Mouse (Mus musculus): ENCODE measurements around the gene Nid2.
A peak's percentile ranks its signal among the peaks of the same experiment; 100 is the strongest.

Gene Nid2

DNA sequence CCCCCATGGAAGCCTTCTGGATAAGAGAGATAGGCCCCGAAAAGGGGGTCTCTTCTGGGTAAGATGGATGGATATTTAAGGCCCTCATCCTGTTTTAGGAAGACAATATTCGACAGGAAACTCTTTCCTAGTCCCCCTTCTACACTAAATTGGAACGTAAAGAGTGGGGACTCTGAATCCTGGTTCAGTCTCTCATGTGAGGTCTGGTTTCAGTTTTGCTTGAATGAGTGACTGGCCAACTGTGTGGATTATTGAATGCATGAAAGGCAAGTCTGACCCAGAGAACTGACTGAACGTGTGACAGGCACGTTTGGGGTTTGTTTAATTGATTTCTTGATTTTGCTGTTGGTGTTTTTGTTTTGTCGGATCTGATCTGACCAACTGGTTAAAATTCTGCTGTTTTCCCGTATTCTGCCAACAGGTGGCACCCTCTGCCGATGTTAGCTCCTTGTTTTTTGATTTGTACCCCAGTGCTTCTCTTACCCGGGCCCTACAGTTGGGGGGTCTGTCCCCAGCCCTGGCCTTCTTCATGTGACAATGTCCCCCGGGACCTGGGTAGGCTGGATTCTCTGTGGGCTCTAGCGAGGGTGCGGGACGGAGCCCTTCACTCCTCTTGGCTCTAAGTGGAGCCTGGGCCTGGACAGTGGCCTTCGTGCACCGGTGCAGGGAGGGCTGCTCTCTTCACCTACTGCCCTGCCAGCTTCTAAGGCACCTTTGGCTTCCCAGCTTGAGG is 88.7 kb downstream of the Nid2 start:
- ATAC-seq (ENCODE audit: insufficient number of reproducible peaks, low FRiP score, low TSS enrichment), result peak; percentile 79

- ATAC-seq (ENCODE audit: insufficient number of reproducible peaks, low FRiP score, low TSS enrichment), result no peak
These were observed 102.4 kb downstream of the Nid2 start for GRCm38 (mm10) chr14:19853471-19853870.

DNA sequence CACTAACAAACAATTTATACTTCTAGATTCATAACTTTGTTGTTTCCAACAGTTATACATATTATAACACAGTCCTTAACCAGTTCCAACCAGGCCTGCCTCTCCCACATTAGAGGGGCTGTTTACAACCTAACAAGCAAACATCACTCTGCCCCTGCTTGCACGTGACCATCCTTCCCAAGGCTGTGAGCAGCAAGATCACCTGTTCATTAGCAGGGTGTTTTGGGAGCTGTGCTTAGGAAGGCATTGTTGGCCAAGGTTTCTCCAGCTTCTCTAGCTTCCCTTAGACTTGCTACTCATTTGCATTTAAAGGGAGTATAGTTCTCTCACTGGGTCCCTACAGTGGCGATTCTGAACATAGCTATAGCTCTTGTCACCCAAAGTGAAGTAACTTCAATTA is 107.2 kb downstream of the Nid2 start:
- ATAC-seq (ENCODE audit: insufficient number of reproducible peaks, low FRiP score, low TSS enrichment), result no peak

DNA sequence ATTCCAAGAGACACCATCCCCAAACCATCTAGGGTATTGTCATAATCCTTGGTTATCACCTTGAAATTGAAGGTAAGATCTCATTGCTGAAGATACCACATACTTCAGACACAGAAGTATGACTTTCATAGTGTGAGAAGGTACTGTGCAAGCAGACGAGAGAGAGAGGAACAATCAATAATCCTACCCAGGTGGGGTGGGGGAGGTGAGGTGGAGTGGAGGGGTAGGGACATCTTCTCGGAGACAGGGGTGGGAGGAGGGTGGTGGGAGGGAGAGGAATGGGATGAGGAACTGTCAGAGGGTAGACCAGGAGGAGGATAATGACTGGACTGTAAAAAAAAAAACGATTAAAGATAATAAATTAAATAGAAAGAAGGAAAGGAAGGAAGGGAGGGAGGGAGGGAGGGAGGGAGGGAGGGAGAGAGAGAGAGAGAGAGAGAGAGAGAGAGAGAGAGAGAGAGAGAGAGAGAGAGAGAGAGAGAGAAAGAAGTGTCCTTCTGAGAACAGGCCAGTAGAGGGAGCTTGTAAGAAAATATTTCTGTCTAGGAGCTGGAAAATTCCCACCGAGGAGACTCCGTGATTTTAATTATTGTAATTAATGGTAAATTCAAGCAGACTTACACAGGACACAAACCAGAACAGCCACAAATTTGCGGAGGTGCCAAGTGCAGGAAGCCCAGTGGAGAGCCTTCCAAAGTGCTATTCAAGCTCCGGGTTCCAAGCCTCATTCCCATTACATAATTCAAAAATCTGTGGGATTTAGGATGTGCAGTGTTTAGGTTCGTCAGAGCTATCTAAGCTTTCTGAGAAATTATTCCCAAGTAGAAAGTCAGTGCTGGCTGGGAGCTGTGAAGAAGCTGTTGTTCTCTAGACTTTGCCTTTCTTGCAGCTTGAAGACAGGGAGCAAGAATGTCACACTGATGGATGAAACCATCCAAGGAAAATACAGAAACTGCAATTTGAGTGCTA is 108.0 kb downstream of the Nid2 start:
- peak; percentile 72 for ATAC-seq (ENCODE audit: insufficient number of reproducible peaks, low FRiP score, low TSS enrichment)

DNA sequence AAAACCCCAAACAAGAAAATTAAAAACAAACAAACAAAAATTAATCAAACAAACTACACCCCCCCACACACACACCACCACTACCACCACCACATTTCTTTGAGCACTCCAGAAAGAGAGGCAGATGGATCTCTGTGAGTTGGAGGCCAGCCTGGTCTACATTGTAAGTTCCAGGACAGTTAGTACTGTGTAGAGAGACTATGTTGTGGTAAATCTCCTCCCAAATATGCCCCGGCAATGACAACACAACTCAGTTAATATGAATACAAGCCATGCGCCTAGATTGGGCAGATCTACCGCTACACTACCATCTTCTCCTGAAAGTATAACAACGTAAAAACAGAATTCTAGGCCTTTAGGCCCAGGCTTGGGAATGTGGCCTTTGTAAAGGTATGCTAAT is 109.2 kb downstream of the Nid2 start:
- ATAC-seq (ENCODE audit: insufficient number of reproducible peaks, low FRiP score, low TSS enrichment), result no peak

Data from cerebellum, adult (tissue).